Mouse (Mus musculus): ENCODE data around the gene Tmem86a. TPM values are rescaled to one million over a fixed set of nuclear protein-coding genes. Genes with fewer than 3 reads are reported as not detected.

Tmem86a gene
- polyA plus RNA-seq (2012; ENCODE audit: low replicate concordance) = 25.1 and 30.7 TPM in 2 replicates

GRCm38 (mm10) chr7:47050366-47050765 is at the start of gene Tmem86a:
Gene Tmem86a (plus strand): TSS chr7:47050601.

GRCm38 (mm10) chr7:47008168-47008993 is 42.0 kb upstream of the Tmem86a start, which contains the start of gene Spty2d1:
Gene Spty2d1 (minus strand): TSS chr7:47008411.

Other genes starting within 250 kb of the Tmem86a start
- gene Ldha, start 209.1 kb upstream of the Tmem86a start, polyA plus RNA-seq (2012; ENCODE audit: low replicate concordance) = 133 and 232 TPM in 2 replicates
- not detected in 2 replicates for gene Ldhc, start 189.4 kb upstream of the Tmem86a start, polyA plus RNA-seq (2012; ENCODE audit: low replicate concordance)
- 32.6 and 38.8 TPM in 2 replicates for gene Tsg101, start 130.6 kb upstream of the Tmem86a start, polyA plus RNA-seq (2012; ENCODE audit: low replicate concordance)
- 0.37 and 0.39 TPM in 2 replicates for gene Uevld, start 92.1 kb upstream of the Tmem86a start, polyA plus RNA-seq (2012; ENCODE audit: low replicate concordance)
- gene Gm9999, start 67.0 kb upstream of the Tmem86a start, polyA plus RNA-seq (2012; ENCODE audit: low replicate concordance) = not detected in 2 replicates
- gene Spty2d1, start 42.2 kb upstream of the Tmem86a start, polyA plus RNA-seq (2012; ENCODE audit: low replicate concordance) = 8.2 and 10.0 TPM in 2 replicates
- 0.94 and 2.1 TPM in 2 replicates for gene Ptpn5, start 83.1 kb downstream of the Tmem86a start, polyA plus RNA-seq (2012; ENCODE audit: low replicate concordance)
- not detected in 2 replicates for gene Mrgpra6, start 154.3 kb downstream of the Tmem86a start, polyA plus RNA-seq (2012; ENCODE audit: low replicate concordance)
- not detected in 2 replicates for gene Mrgpra9, start 202.2 kb downstream of the Tmem86a start, polyA plus RNA-seq (2012; ENCODE audit: low replicate concordance)

Measured in hematopoietic multipotent progenitor cell, adult 10-12 weeks (in vitro differentiated cells).